Mouse (Mus musculus) stomach, postnatal 0 days (tissue): ENCODE measurements around the gene Ahctf1. TPM values are rescaled to one million over a fixed set of nuclear protein-coding genes. Genes with fewer than 3 reads are reported as not detected.

Experiments
- ATAC-seq: fragments of 200-750 bp; cut with Nextera tagmentation; 2 replicates; pipeline ENCODE4 v1.8.0; 2017; ENCODE audit not compliant: low FRiP score, low TSS enrichment
- DNase-seq: peaks from one replicate; pipeline ENCODE4 v3.0.0-alpha.2; 2016; ENCODE audit warnings: low spot score
- H3K27ac ChIP-seq: fragments of 300-500 bp; sonication (generic); replicated peaks from 2 replicates; pipeline ENCODE4 v1.5.1; 2014; ENCODE audit warnings: mild to moderate bottlenecking, control low read depth
- H3K27me3 ChIP-seq: fragments of 300-500 bp; sonication (generic); 2 replicates; pipeline ENCODE4 v1.6.1; 2014; ENCODE audit warnings: low read length; ENCODE audit not compliant: control insufficient read depth, insufficient read depth
- H3K36me3 ChIP-seq: fragments of 300-500 bp; sonication (generic); 2 replicates; pipeline ENCODE4 v1.6.1; 2014; ENCODE audit warnings: low read length, mixed read lengths; ENCODE audit not compliant: control insufficient read depth, insufficient read depth
- H3K4me1 ChIP-seq: fragments of 300-500 bp; sonication (generic); replicated peaks from 2 replicates; pipeline ENCODE4 v1.6.1; 2014; ENCODE audit warnings: antibody characterized with exemption; ENCODE audit not compliant: control insufficient read depth, insufficient read depth
- H3K4me2 ChIP-seq: fragments of 300-500 bp; sonication (generic); replicated peaks from 2 replicates; pipeline ENCODE4 v1.6.1; 2014; ENCODE audit warnings: low read depth, mild to moderate bottlenecking, control low read depth, moderate library complexity
- H3K4me3 ChIP-seq: fragments of 300-500 bp; sonication (generic); 2 replicates; pipeline ENCODE4 v1.5.1; 2014; ENCODE audit warnings: low read depth, low read length, control low read depth
- H3K9ac ChIP-seq: fragments of 300-500 bp; sonication (generic); 2 replicates; pipeline ENCODE4 v1.6.1; 2014; ENCODE audit warnings: mild to moderate bottlenecking, low read length, control low read depth, mixed read lengths
- H3K9me3 ChIP-seq: fragments of 300-500 bp; sonication (generic); 2 replicates; pipeline ENCODE4 v1.6.1; 2016; ENCODE audit warnings: low read length; ENCODE audit not compliant: control insufficient read depth
- CTCF ChIP-seq: IDR thresholded peaks from 2 replicates; pipeline ENCODE4 v1.5.1; 2016; ENCODE audit warnings: antibody characterized with exemption, low read depth, mild to moderate bottlenecking, moderate library complexity
- EP300 ChIP-seq: optimal IDR thresholded peaks from 2 replicates; pipeline ENCODE3; 2016; ENCODE audit warnings: antibody characterized with exemption
- WGBS: fragments of 180-500 bp; shearing (Covaris S2); extraction: QIAGEN DNeasy Blood & Tissue Kit; methylation state at CpG from one replicate; pipeline ENCODE4 v1.1.7; 2014; 5-methylcytosine and 5-hydroxymethylcytosine counted together
- polyA plus RNA-seq: library from polyadenylated mRNA; unstranded; fragments of >200 nt; fragmentation: Nextera tagmentation; extraction: Ambion mirVana; gene quantifications from 2 replicates; pipeline ENCODE4 v1.2.1, GENCODE M21; 2015

Ahctf1 gene
- polyA plus RNA-seq, 1 experiment from 2014 or later, result 7.0 TPM

DNA sequence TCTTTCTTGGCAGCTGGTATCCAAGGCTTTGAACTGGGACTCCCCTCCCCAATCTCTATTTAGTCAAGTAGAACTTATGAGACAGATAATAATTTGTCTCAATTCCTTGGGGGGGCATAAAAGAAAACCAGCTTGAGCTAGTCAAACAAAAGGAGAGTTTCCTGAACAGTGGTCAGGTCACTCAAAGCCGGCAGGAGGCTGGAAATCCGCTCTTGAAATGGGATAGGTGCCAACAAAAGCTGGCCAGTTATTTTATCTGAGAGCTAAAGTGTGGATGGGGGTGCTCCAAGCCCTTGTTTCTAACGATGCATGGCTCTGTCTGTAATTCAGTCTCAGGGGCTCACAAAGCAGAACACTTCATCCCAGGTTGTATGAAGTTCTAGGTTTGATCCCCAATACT lies 40.5 kb upstream of the Ahctf1 start:
- 30% methylated on average over 3 of the region's 3 CpGs for WGBS
- Histone ChIP-seq H3K27ac (no peak overlapping the region), H3K9ac (no peak overlapping the region), H3K4me2 (no peak overlapping the region), H3K27me3 (no peaks in the 10 kb centered on the region), H3K36me3 (no peaks in the 10 kb centered on the region), H3K4me3 (no peak overlapping the region), H3K9me3 (no peaks in the 10 kb centered on the region), H3K4me1 (no peaks in the 10 kb centered on the region)
- DNase-seq (no peak), ATAC-seq (no peak)
- no peak for TF ChIP-seq CTCF

DNA sequence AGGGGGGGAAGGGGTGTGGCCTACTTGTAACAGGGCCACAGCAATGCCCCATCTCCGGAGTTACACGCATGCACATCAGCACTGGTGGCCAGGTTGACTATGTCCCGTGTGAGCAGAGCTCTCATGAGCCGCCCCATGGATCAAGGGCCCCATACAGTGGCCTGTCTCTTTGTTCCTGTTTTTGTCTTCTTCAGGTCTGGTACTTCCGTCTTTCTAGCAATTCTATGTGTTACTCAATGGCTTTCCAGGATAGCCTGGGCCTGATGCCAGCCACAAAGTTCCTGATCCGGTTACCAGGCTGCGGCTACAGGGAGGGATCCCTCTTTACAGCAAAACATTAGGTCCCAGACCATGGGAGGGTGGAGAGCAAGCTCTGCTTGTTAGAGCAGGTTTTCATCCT lies 39.1 kb upstream of the Ahctf1 start:
- DNase-seq, result no peak

DNA sequence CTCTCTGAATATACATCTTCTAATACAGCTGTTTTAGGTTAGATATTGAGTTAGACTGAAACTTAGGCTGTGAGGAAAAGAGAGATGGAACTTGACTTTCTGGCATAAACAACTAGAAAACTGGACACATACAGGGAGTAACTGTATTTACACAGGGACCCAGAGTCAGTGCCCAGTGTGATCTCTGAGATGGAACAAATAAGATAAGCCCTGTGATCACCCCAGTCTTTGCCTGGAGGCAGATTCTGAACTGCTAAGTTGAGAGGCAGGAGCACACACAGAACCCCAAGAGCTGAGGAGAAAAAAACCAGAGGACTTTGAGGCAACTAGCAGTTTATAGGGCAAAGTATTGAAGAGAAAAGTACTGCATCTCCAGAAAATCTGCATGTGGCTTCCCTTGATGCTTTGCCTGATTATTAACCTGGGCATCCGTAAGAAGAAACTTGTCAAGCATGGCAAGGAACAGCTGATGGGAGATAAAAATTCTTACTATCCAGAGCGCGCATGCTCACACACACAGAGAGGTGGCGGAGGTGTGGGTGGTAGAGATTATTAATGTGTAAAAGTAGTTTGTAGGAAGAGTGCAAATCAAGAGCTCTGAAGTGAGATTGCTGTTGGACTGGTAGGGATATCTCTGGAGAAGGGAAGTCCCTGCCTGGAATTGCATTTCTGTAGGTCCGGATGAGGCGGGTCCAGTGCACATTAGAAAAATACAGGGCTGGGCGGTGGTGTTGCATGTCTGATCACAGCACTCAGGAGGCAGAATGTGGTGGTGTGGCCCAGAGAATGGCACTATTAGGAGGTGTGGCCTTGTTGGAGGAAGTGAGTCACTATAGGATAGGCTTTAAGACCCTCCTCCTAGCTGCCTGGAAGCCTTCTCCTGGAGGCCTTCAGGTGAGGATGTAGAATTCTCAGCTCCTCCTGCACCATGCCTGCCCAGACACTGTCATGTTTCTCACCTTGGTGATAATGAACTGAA lies 33.2 kb upstream of the Ahctf1 start:
- Histone ChIP-seq H3K27me3 (no peaks in the 10 kb centered on the region), H3K4me1 (no peaks in the 10 kb centered on the region), H3K4me2 (no peak overlapping the region), H3K36me3 (no peaks in the 10 kb centered on the region), H3K27ac (no peak overlapping the region), H3K4me3 (no peak overlapping the region), H3K9me3 (no peaks in the 10 kb centered on the region), H3K9ac (no peak overlapping the region)
- ATAC-seq, result 0 out of 2 replicates have a peak, but pooled peaks have one; percentile 29
- WGBS, result 83% methylated on average over 7 of the region's 7 CpGs
- TF ChIP-seq CTCF, result no peak
- TF ChIP-seq EP300, result no peak
- DNase-seq, result no peak

More for the DNA sequence above, 39.1 kb upstream of the Ahctf1 start:
- H3K9ac ChIP-seq, result no peak overlapping the region
- no peaks in the 10 kb centered on the region for H3K9me3 ChIP-seq
- H3K4me3 ChIP-seq, result no peak overlapping the region
- no peaks in the 10 kb centered on the region for H3K36me3 ChIP-seq
- H3K4me2 ChIP-seq, result no peak overlapping the region
- no peaks in the 10 kb centered on the region for H3K27me3 ChIP-seq
- TF ChIP-seq CTCF (no peak), EP300 (no peak)
- no peaks in the 10 kb centered on the region for H3K4me1 ChIP-seq
- 66% methylated on average over 7 of the region's 7 CpGs for WGBS
- H3K27ac ChIP-seq, result no peak overlapping the region
- ATAC-seq, result peak; percentile 42; the same call in 1 of the 2 replicates

GRCm38 (mm10) chr1:179835753-179836425 lies 32.4 kb upstream of the Ahctf1 start:
- 83% methylated on average over 1 of the region's 1 CpGs for WGBS
- no peak for DNase-seq
- no peak overlapping the region for H3K4me3 ChIP-seq
- no peaks in the 10 kb centered on the region for H3K27me3 ChIP-seq
- TF ChIP-seq EP300, result no peak
- TF ChIP-seq CTCF, result no peak
- no peaks in the 10 kb centered on the region for H3K4me1 ChIP-seq
- no peak overlapping the region for H3K4me2 ChIP-seq
- H3K9ac ChIP-seq, result no peak overlapping the region
- no peaks in the 10 kb centered on the region for H3K36me3 ChIP-seq
- H3K9me3 ChIP-seq, result no peaks in the 10 kb centered on the region
- ATAC-seq, result no peak
- H3K27ac ChIP-seq, result no peak overlapping the region

DNA sequence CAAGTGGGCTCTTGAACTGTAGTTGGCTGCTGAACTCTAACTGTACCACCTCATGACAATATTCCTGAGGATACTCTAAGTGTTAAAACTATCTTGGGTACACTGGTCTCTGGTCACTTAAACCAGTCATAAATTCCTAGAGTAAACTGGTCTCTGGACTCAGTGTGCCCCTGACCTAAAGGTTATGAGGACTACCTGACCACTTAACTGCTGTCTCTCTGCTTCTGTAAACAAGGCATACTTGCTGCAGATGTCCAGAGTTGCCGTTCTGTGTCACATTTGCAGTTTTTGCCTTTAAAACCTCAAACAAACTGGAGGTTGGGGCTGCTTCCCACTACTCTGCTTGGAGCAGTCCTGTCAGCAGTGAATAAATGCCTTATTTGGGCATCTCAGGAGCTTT lies 30.1 kb upstream of the Ahctf1 start:
- H3K4me2 ChIP-seq, result no peak overlapping the region
- no peaks in the 10 kb centered on the region for H3K36me3 ChIP-seq
- no peak overlapping the region for H3K9ac ChIP-seq
- no peak for DNase-seq
- no peaks in the 10 kb centered on the region for H3K4me1 ChIP-seq
- TF ChIP-seq EP300 (no peak), CTCF (no peak)
- no peak for ATAC-seq
- no peaks in the 10 kb centered on the region for H3K27me3 ChIP-seq
- WGBS, result 50% methylated on average over 1 of the region's 1 CpGs
- no peaks in the 10 kb centered on the region for H3K9me3 ChIP-seq
- H3K27ac ChIP-seq, result no peak overlapping the region
- H3K4me3 ChIP-seq, result no peak overlapping the region
